Mouse (Mus musculus): ENCODE results near the gene Maco1. TPM values are rescaled to one million over a fixed set of nuclear protein-coding genes. Genes with fewer than 3 reads are reported as not detected.

Maco1 gene
- polyA plus RNA-seq, 1 experiment, result 9.2 TPM

DNA sequence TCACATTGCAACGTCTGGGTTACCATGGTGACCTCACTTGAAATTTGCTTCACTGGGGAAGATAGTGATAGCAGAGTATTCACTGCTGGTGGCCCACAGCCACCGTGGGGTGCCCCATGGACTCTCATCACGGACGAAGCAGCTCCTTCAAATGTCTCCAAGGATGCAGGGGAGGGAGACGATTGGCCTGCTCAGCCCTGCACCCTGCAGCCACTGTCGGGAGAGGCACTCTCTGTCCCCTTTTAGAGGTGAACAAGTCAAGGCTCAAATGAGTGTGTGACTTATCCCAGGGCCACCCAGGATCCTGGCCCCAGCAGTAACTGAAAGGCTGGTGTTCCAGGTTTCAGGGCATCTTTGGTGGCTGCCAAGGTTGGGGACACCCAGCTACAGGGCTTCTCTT lies 61.4 kb downstream of the Maco1 start:
- TF ChIP-seq POLR2A (IDR thresholded peaks at IDR 0.05; ENCODE audit: borderline replicate concordance, extremely low read depth, low read depth, low read length) (no peak), CTCF (IDR thresholded peaks at IDR 0.05; ENCODE audit: insufficient read depth, low read length) (no peak)
- DNase-seq, result no peak
- WGBS, result 72% methylated on average over 6 of the region's 6 CpGs
- Histone ChIP-seq H3K4me3 (replicated peaks; ENCODE audit: extremely low read depth, low read depth, low read length) (no peak overlapping the region), H3K4me1 (ENCODE audit: control insufficient read depth, insufficient read depth, low read length) (no peaks in the 10 kb centered on the region; the same call in 1 of the 2 replicates)

DNA sequence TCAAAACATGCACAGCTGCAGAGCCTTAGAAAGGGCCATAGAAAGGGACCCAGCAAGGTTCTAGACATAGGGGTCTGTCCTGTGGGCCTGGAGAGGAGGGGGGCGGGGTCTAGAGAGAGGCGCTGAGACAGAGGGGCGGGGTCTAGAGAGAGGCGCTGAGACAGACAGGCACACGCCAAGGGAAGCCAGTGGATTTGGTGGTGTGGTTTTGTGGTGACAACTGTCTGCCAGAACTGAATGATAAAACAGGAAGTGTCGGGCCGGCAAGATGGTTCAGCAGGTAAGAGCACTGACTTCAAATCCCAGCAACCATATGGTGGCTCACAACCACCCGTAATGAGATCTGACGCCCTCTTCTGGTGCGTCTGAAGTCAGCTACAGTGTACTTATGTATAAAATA lies 66.2 kb downstream of the Maco1 start:
- TF ChIP-seq POLR2A (IDR thresholded peaks at IDR 0.05; ENCODE audit: borderline replicate concordance, extremely low read depth, low read depth, low read length), result no peak
- TF ChIP-seq CTCF (IDR thresholded peaks at IDR 0.05; ENCODE audit: insufficient read depth, low read length), result no peak
- H3K4me3 ChIP-seq (replicated peaks; ENCODE audit: extremely low read depth, low read depth, low read length), result no peak overlapping the region
- H3K4me1 ChIP-seq (ENCODE audit: control insufficient read depth, insufficient read depth, low read length), result no peaks in the 10 kb centered on the region; the same call in 1 of the 2 replicates
- DNase-seq, result no peak
- WGBS, result 52% methylated on average over 10 of the region's 10 CpGs

DNA sequence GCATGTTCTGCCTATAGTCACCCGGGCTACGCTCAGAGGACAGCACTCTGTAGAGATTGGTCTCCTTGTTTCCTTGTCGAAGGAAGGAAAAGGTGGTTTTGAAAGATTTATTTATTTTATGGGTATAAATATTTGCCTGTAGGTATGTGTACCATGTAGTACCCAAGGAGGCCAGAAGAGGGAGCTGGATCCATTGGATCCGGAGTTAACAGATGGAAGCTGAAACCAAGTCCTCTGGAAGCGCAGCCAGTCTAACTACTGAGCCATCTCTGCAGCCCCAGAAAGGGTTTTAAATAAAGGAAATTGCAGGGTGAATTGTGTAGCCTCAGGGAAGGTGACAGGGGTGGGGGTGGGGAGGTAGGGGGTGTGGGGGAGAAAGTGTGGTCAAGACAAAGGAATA lies 68.4 kb downstream of the Maco1 start:
- DNase-seq, result no peak
- H3K4me3 ChIP-seq (replicated peaks; ENCODE audit: extremely low read depth, low read depth, low read length), result no peak overlapping the region
- 66% methylated on average over 5 of the region's 5 CpGs for WGBS
- peaks cover 2% of the 10 kb centered on the region for H3K4me1 ChIP-seq (ENCODE audit: control insufficient read depth, insufficient read depth, low read length)
- TF ChIP-seq POLR2A (IDR thresholded peaks at IDR 0.05; ENCODE audit: borderline replicate concordance, extremely low read depth, low read depth, low read length), result no peak
- no peak for TF ChIP-seq CTCF (IDR thresholded peaks at IDR 0.05; ENCODE audit: insufficient read depth, low read length)

DNA sequence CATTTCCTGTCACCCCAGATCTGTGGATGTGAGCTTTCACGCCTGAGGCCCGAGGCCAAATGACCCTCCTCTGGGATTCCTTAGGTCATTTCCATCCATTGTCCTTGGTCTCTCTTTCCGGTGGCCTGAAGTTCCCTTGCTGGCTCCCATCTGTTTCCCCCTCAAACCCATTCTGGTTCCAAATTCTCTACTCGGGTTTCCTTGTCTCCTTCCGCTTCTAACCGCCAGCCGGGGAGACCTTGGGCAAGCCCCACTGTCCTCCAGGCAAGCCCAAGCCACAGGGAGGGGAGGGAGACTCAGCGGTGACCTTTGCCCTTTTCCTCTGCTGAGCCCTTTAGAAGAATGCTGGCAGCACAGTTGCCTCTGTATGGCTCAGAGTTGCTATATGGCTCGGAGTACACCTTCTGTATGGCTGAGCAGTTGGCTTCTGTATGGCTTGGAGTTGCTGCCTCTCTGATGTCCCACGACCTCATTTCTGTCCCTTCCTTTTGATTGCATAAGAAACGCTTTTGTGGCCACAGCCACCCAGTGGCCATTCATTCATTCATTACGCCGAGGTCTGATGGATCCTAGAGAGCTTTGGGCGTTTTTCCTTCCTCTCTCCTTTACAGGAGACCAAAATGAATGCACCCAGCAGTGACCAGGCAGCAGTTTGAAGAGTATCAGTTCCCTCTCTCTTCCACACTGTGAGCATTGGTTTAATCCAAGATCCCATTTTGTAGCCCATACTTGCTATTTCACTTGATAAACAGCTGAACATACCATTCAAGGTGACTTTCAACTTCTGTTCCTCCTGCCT lies 73.8 kb downstream of the Maco1 start:
- TF ChIP-seq CTCF (IDR thresholded peaks at IDR 0.05; ENCODE audit: insufficient read depth, low read length) (no peak), POLR2A (IDR thresholded peaks at IDR 0.05; ENCODE audit: borderline replicate concordance, extremely low read depth, low read depth, low read length) (no peak)
- Histone ChIP-seq H3K4me1 (ENCODE audit: control insufficient read depth, insufficient read depth, low read length) (peaks cover 11% of the 10 kb centered on the region), H3K4me3 (replicated peaks; ENCODE audit: extremely low read depth, low read depth, low read length) (no peak overlapping the region)
- WGBS, result 32% methylated on average over 14 of the region's 14 CpGs
- no peak for DNase-seq

DNA sequence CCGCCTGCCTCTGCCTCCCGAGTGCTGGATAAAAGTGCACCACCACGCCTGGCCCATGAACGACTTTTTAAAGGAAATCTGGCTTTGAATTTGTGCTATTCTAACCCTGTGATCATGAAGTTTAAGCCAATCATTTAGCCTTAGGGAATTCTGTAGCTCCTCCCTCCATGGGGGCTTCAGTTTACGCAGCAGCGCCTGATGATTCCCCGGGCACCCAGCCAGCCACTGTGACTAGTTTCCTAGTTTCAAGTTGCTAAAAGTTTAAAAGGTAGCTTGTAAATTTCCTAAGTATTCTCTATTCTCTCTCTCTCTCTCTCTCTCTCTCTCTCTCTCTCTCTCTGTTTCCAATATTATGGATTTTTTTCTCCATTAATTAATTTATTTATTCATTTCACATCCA lies 76.9 kb downstream of the Maco1 start:
- no peak for TF ChIP-seq CTCF (IDR thresholded peaks at IDR 0.05; ENCODE audit: insufficient read depth, low read length)
- TF ChIP-seq POLR2A (IDR thresholded peaks at IDR 0.05; ENCODE audit: borderline replicate concordance, extremely low read depth, low read depth, low read length), result no peak
- Histone ChIP-seq H3K4me3 (replicated peaks; ENCODE audit: extremely low read depth, low read depth, low read length) (no peak overlapping the region), H3K4me1 (ENCODE audit: control insufficient read depth, insufficient read depth, low read length) (peaks cover 18% of the 10 kb centered on the region)
- WGBS, result 44% methylated on average over 7 of the region's 7 CpGs
- no peak for DNase-seq

DNA sequence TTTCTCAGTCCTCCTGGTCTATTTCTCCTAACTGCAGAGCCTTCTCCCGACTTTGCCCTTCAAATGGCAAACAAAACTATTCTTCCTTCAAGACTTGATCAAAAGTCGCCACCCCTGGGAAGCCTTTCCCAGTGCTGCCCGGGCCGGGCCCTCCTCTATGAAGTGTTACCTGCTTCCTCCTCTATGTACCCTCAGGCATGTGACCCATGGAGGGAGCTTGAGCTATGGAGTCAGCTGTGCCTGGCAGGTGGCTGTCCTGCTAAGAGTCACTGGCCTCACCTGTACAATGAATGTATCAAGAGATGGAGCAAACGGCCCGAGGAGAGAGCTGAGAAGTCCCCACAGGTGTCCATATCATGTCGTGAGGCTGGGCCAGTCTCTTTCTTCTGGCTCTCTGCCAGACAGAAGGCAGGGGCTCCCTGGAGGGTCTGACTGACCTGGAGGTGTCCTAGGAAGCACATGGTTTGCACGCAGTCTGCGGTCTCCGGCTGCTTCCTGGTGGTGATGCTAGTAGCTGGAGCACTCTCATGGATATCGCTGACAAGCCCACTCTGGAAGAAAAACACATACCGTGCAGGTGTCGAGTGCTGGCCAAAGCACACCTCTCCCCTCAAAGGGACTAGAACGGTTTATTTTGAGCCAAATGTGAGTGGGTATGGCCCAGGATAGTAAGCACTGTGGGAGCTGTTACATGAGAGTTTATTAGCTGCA lies 77.8 kb downstream of the Maco1 start:
- peaks cover 18% of the 10 kb centered on the region for H3K4me1 ChIP-seq (ENCODE audit: control insufficient read depth, insufficient read depth, low read length)
- TF ChIP-seq CTCF (IDR thresholded peaks at IDR 0.05; ENCODE audit: insufficient read depth, low read length) (no peak), POLR2A (IDR thresholded peaks at IDR 0.05; ENCODE audit: borderline replicate concordance, extremely low read depth, low read depth, low read length) (no peak)
- no peak overlapping the region for H3K4me3 ChIP-seq (replicated peaks; ENCODE audit: extremely low read depth, low read depth, low read length)
- DNase-seq, result no peak
- WGBS, result 32% methylated on average over 14 of the region's 14 CpGs

DNA sequence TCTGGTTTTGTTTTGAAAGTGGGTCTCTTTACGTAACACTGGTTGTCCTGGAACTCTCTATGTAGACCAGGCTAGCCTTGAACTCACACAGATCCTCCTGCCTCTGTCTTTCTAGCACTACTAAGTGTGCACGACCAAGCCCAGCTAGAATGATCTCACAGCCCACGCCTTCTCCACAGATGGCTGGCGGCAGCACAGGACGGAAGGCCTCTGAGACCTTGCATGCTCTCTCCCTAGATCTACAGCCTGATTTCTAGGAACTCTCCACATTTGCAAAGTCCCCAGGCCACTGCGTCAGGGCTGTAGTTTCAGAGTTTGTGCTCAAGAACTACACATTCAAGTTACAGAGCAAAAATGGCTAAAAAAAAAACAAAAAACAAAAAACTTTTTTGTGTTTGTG lies 79.0 kb downstream of the Maco1 start:
- Histone ChIP-seq H3K4me1 (ENCODE audit: control insufficient read depth, insufficient read depth, low read length) (peaks cover 11% of the 10 kb centered on the region), H3K4me3 (replicated peaks; ENCODE audit: extremely low read depth, low read depth, low read length) (no peak overlapping the region)
- TF ChIP-seq POLR2A (IDR thresholded peaks at IDR 0.05; ENCODE audit: borderline replicate concordance, extremely low read depth, low read depth, low read length), result no peak
- TF ChIP-seq CTCF (IDR thresholded peaks at IDR 0.05; ENCODE audit: insufficient read depth, low read length), result no peak
- WGBS, result 87% methylated on average over 6 of the region's 6 CpGs
- no peak for DNase-seq

DNA sequence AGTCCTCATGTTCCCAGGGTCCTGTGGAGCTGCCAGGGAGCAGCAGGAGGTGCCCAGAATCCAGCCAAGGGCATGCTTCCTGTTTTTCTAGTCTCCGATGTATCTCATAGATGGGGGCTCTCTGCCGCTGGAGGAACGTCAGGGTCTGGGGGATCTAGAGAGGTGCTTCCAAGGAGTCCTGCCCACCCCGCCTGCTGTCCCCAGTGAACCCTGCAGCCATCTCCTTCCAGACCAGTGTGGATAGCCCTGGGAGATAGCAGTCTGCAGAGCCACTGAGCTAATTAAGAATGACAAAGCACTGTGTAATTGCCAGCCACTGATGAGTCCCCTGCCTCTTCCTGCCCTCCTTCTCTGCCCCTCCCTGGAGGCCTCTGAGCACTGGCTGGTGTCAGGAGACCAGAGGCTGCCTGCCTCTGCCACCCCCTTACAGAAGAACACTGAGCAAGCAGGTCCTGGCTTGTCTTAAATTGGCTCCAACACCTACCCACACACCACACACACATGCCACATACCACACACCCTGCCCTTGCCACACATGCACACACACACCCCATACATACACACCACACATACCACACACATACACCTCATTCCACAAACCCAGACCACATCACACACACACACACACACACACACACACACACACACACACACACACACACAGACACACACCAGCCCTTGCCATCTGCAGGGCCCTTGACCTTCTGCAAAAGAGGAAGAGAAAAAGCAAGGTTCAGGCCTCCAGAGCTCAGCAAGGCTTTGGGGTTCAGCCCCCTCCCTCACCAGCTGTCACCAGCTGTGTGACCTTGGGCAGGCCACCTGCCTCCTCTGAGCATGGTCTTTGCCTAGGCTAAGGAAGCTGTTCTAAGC lies 80.1 kb downstream of the Maco1 start:
- peaks cover 11% of the 10 kb centered on the region for H3K4me1 ChIP-seq (ENCODE audit: control insufficient read depth, insufficient read depth, low read length)
- TF ChIP-seq POLR2A (IDR thresholded peaks at IDR 0.05; ENCODE audit: borderline replicate concordance, extremely low read depth, low read depth, low read length) (no peak), CTCF (IDR thresholded peaks at IDR 0.05; ENCODE audit: insufficient read depth, low read length) (no peak)
- WGBS, result 44% methylated on average over 4 of the region's 4 CpGs
- DNase-seq, result no peak
- H3K4me3 ChIP-seq (replicated peaks; ENCODE audit: extremely low read depth, low read depth, low read length), result no peak overlapping the region

DNA sequence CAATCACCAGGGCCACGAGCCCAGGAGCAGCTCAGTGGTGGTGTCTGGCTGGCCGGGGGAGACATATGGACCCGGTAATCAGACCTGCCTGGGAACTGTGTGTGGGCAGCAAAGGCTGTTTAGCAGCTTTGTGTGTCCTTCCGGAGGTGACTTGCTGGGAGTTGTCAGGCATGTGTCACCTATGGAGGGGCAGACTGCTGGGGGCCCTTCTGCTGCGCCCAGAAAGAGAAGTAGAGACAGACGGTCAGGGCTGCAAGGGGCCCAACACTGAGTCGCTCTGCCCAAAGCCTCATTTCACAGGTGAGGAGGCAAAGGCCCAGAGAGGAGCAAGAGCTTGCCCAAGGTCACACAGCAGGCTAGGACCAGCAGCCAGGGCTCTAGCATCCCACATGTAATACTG lies 83.3 kb downstream of the Maco1 start:
- H3K4me1 ChIP-seq (ENCODE audit: control insufficient read depth, insufficient read depth, low read length), result peaks cover 20% of the 10 kb centered on the region
- H3K4me3 ChIP-seq (replicated peaks; ENCODE audit: extremely low read depth, low read depth, low read length), result no peak overlapping the region
- DNase-seq, result no peak
- TF ChIP-seq POLR2A (IDR thresholded peaks at IDR 0.05; ENCODE audit: borderline replicate concordance, extremely low read depth, low read depth, low read length), result no peak
- no peak for TF ChIP-seq CTCF (IDR thresholded peaks at IDR 0.05; ENCODE audit: insufficient read depth, low read length)
- WGBS, result 93% methylated on average over 7 of the region's 7 CpGs

Data from lung, adult 2 months (tissue).